Mouse (Mus musculus) small intestine, adult 2 months (tissue): ENCODE results near the gene Ccdc69.

Experiments
- CTCF ChIP-seq: fragments of 200-500 bp; IDR thresholded peaks from 2 replicates; pipeline ENCODE4 v1.5.1; 2012; ENCODE audit warnings: low read depth, mild to moderate bottlenecking, control low read depth, inconsistent platforms, low read length, moderate library complexity, mixed read lengths; ENCODE audit not compliant: insufficient replicate concordance, insufficient read length; ENCODE audit errors: extremely low read depth
- POLR2A ChIP-seq: fragments of 200-500 bp; IDR thresholded peaks from 2 replicates; pipeline ENCODE4 v1.6.1; 2012; ENCODE audit warnings: low read depth, mild to moderate bottlenecking, control low read depth, inconsistent platforms, low read length, moderate library complexity

DNA sequence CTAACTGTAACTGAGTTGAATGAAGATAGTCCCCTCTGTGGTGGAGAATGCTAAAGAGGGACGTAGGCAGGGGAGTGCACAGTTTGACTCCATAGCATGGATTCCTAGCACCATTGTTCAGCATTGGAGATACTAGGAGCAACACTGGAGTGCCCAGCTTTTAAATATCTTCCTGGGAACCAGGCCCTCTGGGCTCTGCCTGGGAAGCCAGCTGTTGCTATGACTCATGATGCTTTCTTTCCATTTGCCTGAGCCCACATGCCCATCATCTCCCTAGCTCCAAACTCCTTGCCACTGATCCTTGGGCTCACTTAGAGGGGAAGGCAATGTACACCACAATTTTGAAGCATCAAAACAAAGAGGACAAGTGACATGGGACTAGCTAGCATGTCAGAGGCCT, 61.2 kb downstream of the Ccdc69 start:
- TF ChIP-seq CTCF (no peak), POLR2A (no peak)
